Mouse (Mus musculus): Measurements from ENCODE around the gene Hdac9. TPM values are rescaled to one million over a fixed set of nuclear protein-coding genes. Genes with fewer than 3 reads are reported as not detected.

The Hdac9 gene
- total RNA-seq, 2 experiments from 2014 or later = 46.3 to 47.5 TPM

Other genes with a start within 250 kb of the Hdac9 start
- gene Prps1l1, start 67.7 kb upstream of the Hdac9 start, total RNA-seq (2021) = not detected
- 10 to 100 TPM; 40.1 to 46.7 TPM for gene Snx13, start 130.1 kb upstream of the Hdac9 start, total RNA-seq (2021)

Data from left cerebral cortex, postnatal 4 days (tissue).